Mouse (Mus musculus): Measurements from ENCODE around the gene Cpne5. TPM values are rescaled to one million over a fixed set of nuclear protein-coding genes. Genes with fewer than 3 reads are reported as not detected.

Cpne5 gene
- total and polyA plus RNA-seq, 3 experiments, result 0.19 to 1.0 TPM; not detected in 1

GRCm38 (mm10) chr17:29156396-29156795 is 81.6 kb downstream of the Cpne5 start:
- no peak overlapping the region for H3K9ac ChIP-seq (ENCODE audit: control insufficient read depth, low read depth, low read length, poor library complexity, severe bottlenecking)
- peaks cover 0 to 7% of the 10 kb centered on the region in 2 experiments; a peak in 2 of 4 replicates for H3K36me3 ChIP-seq (ENCODE audit: control insufficient read depth in 1 of 2, insufficient read depth in 2 of 2, low read length in 2 of 2)
- H3K79me2 ChIP-seq (ENCODE audit: control insufficient read depth, insufficient read depth, low read length, poor library complexity), result no peaks in the 10 kb centered on the region
- H3K27me3 ChIP-seq (ENCODE audit: control insufficient read depth in 1 of 2, insufficient read depth in 2 of 2, low read length in 2 of 2), result no peaks in the 10 kb centered on the region
- peak; percentile 66; the same call in 1 of the 2 replicates for TF ChIP-seq ETS1 (IDR thresholded peaks at IDR 0.05; ENCODE audit: low read depth, low read length)
- no peak for TF ChIP-seq POLR2AphosphoS5 (IDR thresholded peaks at IDR 0.05; ENCODE audit: borderline replicate concordance, low read depth, low read length)
- H3K9me3 ChIP-seq (replicated peaks; ENCODE audit: insufficient read depth, low read length), result no peaks in the 10 kb centered on the region
- no peak overlapping the region for H3K27ac ChIP-seq (ENCODE audit: control insufficient read depth, low read depth, low read length)
- H3K4me1 ChIP-seq (ENCODE audit: control insufficient read depth in 1 of 2, insufficient read depth in 2 of 2, low read length in 2 of 2), result peaks cover 6 to 26% of the 10 kb centered on the region in 2 experiments
- H3K4me3 ChIP-seq (ENCODE audit: control insufficient read depth in 1 of 2, insufficient read depth in 1 of 2, low read depth in 2 of 2, low read length in 2 of 2), result no peak overlapping the region
- peak; percentile 28 for DNase-seq (ENCODE audit: low read depth, low spot score)

- H3K27ac ChIP-seq (ENCODE audit: control insufficient read depth, low read depth, low read length), result no peak overlapping the region
- no peak overlapping the region for H3K4me3 ChIP-seq (ENCODE audit: control insufficient read depth in 1 of 2, insufficient read depth in 1 of 2, low read depth in 2 of 2, low read length in 2 of 2)
- H3K9me3 ChIP-seq (replicated peaks; ENCODE audit: insufficient read depth, low read length), result no peaks in the 10 kb centered on the region
- peaks cover 6 to 26% of the 10 kb centered on the region in 2 experiments for H3K4me1 ChIP-seq (ENCODE audit: control insufficient read depth in 1 of 2, insufficient read depth in 2 of 2, low read length in 2 of 2)
- no peak for DNase-seq (ENCODE audit: low read depth, low spot score)
- H3K9ac ChIP-seq (ENCODE audit: control insufficient read depth, low read depth, low read length, poor library complexity, severe bottlenecking), result no peak overlapping the region
- H3K36me3 ChIP-seq (ENCODE audit: control insufficient read depth in 1 of 2, insufficient read depth in 2 of 2, low read length in 2 of 2), result peaks cover 0 to 7% of the 10 kb centered on the region in 2 experiments; a peak in 2 of 4 replicates
- H3K27me3 ChIP-seq (ENCODE audit: control insufficient read depth in 1 of 2, insufficient read depth in 2 of 2, low read length in 2 of 2), result no peaks in the 10 kb centered on the region
- TF ChIP-seq POLR2A (IDR thresholded peaks at IDR 0.05; ENCODE audit: control insufficient read depth in 1 of 2, insufficient read depth in 1 of 2, low read depth in 1 of 2, low read length in 2 of 2, poor library complexity in 1 of 2) (no peak), EP300 (IDR thresholded peaks at IDR 0.05; ENCODE audit: low read depth in 1 of 2, low read length in 2 of 2) (no peak), JUND (IDR thresholded peaks at IDR 0.05; ENCODE audit: low read depth, low read length) (no peak), USF2 (IDR thresholded peaks at IDR 0.05; ENCODE audit: borderline replicate concordance in 1 of 2, insufficient read depth in 1 of 2, low read depth in 1 of 2, low read length in 2 of 2) (no peak), CHD1 (IDR thresholded peaks at IDR 0.05; ENCODE audit: low read depth, low read length) (no peak)
- H3K79me2 ChIP-seq (ENCODE audit: control insufficient read depth, insufficient read depth, low read length, poor library complexity), result no peaks in the 10 kb centered on the region
Observed at GRCm38 (mm10) chr17:29155355-29156135, 82.4 kb downstream of the Cpne5 start.

- peak overlapping the region; percentile 22 to 35; a peak in 3 of 4 replicates for H3K4me3 ChIP-seq (ENCODE audit: control insufficient read depth in 1 of 2, insufficient read depth in 1 of 2, low read depth in 2 of 2, low read length in 2 of 2)
- DNase-seq (ENCODE audit: low read depth, low spot score), result peak; percentile 41
- no peaks in the 10 kb centered on the region for H3K79me2 ChIP-seq (ENCODE audit: control insufficient read depth, insufficient read depth, low read length, poor library complexity)
- no peaks in the 10 kb centered on the region for H3K27me3 ChIP-seq (ENCODE audit: control insufficient read depth in 1 of 2, insufficient read depth in 2 of 2, low read length in 2 of 2)
- H3K9me3 ChIP-seq (replicated peaks; ENCODE audit: insufficient read depth, low read length), result no peaks in the 10 kb centered on the region
- peaks cover 6 to 26% of the 10 kb centered on the region in 2 experiments for H3K4me1 ChIP-seq (ENCODE audit: control insufficient read depth in 1 of 2, insufficient read depth in 2 of 2, low read length in 2 of 2)
- H3K9ac ChIP-seq (ENCODE audit: control insufficient read depth, low read depth, low read length, poor library complexity, severe bottlenecking), result peak overlapping the region; percentile 16
- no peak overlapping the region for H3K27ac ChIP-seq (ENCODE audit: control insufficient read depth, low read depth, low read length)
- TF ChIP-seq CHD1 (IDR thresholded peaks at IDR 0.05; ENCODE audit: low read depth, low read length) (no peak), TAL1 (IDR thresholded peaks at IDR 0.05; ENCODE audit: low read length) (no peak), CTCF (IDR thresholded peaks at IDR 0.05 in 2 of 3, conservative IDR thresholded peaks at IDR 0.05 in 1 of 3; ENCODE audit: control insufficient read depth in 1 of 3, insufficient read depth in 1 of 3, low read depth in 2 of 3, low read length in 3 of 3, poor library complexity in 1 of 3, severe bottlenecking in 1 of 3) (no peak), GABPA (IDR thresholded peaks at IDR 0.05; ENCODE audit: low read depth, low read length) (no peak), ZKSCAN1 (IDR thresholded peaks at IDR 0.05; ENCODE audit: low read depth, low read length) (no peak), ZC3H11A (IDR thresholded peaks at IDR 0.05; ENCODE audit: low read depth, low read length) (no peak), MYB (IDR thresholded peaks at IDR 0.05; ENCODE audit: low read depth, low read length) (no peak), HCFC1 (IDR thresholded peaks at IDR 0.05; ENCODE audit: low read depth, low read length) (no peak), SIN3A (IDR thresholded peaks at IDR 0.05; ENCODE audit: low read length) (no peak), POLR2A (IDR thresholded peaks at IDR 0.05; ENCODE audit: control insufficient read depth in 1 of 2, insufficient read depth in 1 of 2, low read depth in 1 of 2, low read length in 2 of 2, poor library complexity in 1 of 2) (no peak), MYC (IDR thresholded peaks at IDR 0.05; ENCODE audit: low read depth, low read length) (no peak), EP300 (IDR thresholded peaks at IDR 0.05; ENCODE audit: low read depth in 1 of 2, low read length in 2 of 2) (no peak), MEF2A (IDR thresholded peaks at IDR 0.05; ENCODE audit: extremely low read depth, insufficient replicate concordance, low read depth, low read length, poor library complexity, severe bottlenecking) (no peak), GATA1 (IDR thresholded peaks at IDR 0.05; ENCODE audit: low read depth, low read length) (no peak), RAD21 (IDR thresholded peaks at IDR 0.05; ENCODE audit: low read depth, low read length) (no peak)
- peaks cover 0 to 7% of the 10 kb centered on the region in 2 experiments; a peak in 2 of 4 replicates for H3K36me3 ChIP-seq (ENCODE audit: control insufficient read depth in 1 of 2, insufficient read depth in 2 of 2, low read length in 2 of 2)
Observed at GRCm38 (mm10) chr17:29154247-29154646, 83.7 kb downstream of the Cpne5 start.
